Mouse (Mus musculus): ENCODE data around the gene Nr1d1. TPM values are rescaled to one million over a fixed set of nuclear protein-coding genes. Genes with fewer than 3 reads are reported as not detected.

Gene Nr1d1
- polyA plus RNA-seq, 2 experiments = 1.4 to 1.8 TPM

GRCm38 (mm10) chr11:98745932-98746853, 28.9 kb downstream of the Nr1d1 start:
- no peak for ATAC-seq (ENCODE audit: low FRiP score, low read depth)
- Histone ChIP-seq H3K4me1 (ENCODE audit: control insufficient read depth, insufficient read depth, low read length) (peaks cover 79% of the 10 kb centered on the region), H3K9me3 (ENCODE audit: control insufficient read depth, low read length) (no peaks in the 10 kb centered on the region), H3K36me3 (ENCODE audit: control insufficient read depth, insufficient read depth, low read length) (no peaks in the 10 kb centered on the region), H3K4me2 (replicated peaks; ENCODE audit: low read depth, low read length, severe bottlenecking) (peak overlapping the region; percentile 50; the same call in 1 of the 2 replicates), H3K27me3 (ENCODE audit: control insufficient read depth, insufficient read depth, low read length) (no peaks in the 10 kb centered on the region), H3K9ac (ENCODE audit: low read depth, low read length, severe bottlenecking) (0 out of 2 replicates have a peak overlapping the region, but pooled peaks have one; percentile 7), H3K27ac (replicated peaks; ENCODE audit: low read depth, low read length) (no peak overlapping the region), H3K4me3 (replicated peaks; ENCODE audit: low read length) (no peak overlapping the region)
- DNase-seq (ENCODE audit: low spot score) = no peak
- WGBS = 42% methylated on average over 12 of the region's 12 CpGs
- TF ChIP-seq POLR2A (IDR thresholded peaks at IDR 0.05; ENCODE audit: borderline replicate concordance, extremely low read depth, insufficient read depth, insufficient read length) = no peak

- H3K36me3 ChIP-seq (ENCODE audit: control insufficient read depth, insufficient read depth, low read length) = no peaks in the 10 kb centered on the region
- no peak for TF ChIP-seq POLR2A (IDR thresholded peaks at IDR 0.05; ENCODE audit: borderline replicate concordance, extremely low read depth, insufficient read depth, insufficient read length)
- no peak overlapping the region for H3K9ac ChIP-seq (ENCODE audit: low read depth, low read length, severe bottlenecking)
- no peak for ATAC-seq (ENCODE audit: low FRiP score, low read depth)
- H3K4me3 ChIP-seq (replicated peaks; ENCODE audit: low read length) = peak overlapping the region; percentile 91; the same call in 1 of the 2 replicates
- H3K4me2 ChIP-seq (replicated peaks; ENCODE audit: low read depth, low read length, severe bottlenecking) = peak overlapping the region; percentile 71
- no peaks in the 10 kb centered on the region for H3K27me3 ChIP-seq (ENCODE audit: control insufficient read depth, insufficient read depth, low read length)
- no peaks in the 10 kb centered on the region for H3K9me3 ChIP-seq (ENCODE audit: control insufficient read depth, low read length)
- 31% methylated on average over 7 of the region's 7 CpGs for WGBS
- DNase-seq (ENCODE audit: low spot score) = no peak
- H3K27ac ChIP-seq (replicated peaks; ENCODE audit: low read depth, low read length) = peak overlapping the region; percentile 48; the same call in 1 of the 2 replicates
- H3K4me1 ChIP-seq (ENCODE audit: control insufficient read depth, insufficient read depth, low read length) = peaks cover 77% of the 10 kb centered on the region
Measured at GRCm38 (mm10) chr11:98744456-98745019, 30.6 kb downstream of the Nr1d1 start.

DNA sequence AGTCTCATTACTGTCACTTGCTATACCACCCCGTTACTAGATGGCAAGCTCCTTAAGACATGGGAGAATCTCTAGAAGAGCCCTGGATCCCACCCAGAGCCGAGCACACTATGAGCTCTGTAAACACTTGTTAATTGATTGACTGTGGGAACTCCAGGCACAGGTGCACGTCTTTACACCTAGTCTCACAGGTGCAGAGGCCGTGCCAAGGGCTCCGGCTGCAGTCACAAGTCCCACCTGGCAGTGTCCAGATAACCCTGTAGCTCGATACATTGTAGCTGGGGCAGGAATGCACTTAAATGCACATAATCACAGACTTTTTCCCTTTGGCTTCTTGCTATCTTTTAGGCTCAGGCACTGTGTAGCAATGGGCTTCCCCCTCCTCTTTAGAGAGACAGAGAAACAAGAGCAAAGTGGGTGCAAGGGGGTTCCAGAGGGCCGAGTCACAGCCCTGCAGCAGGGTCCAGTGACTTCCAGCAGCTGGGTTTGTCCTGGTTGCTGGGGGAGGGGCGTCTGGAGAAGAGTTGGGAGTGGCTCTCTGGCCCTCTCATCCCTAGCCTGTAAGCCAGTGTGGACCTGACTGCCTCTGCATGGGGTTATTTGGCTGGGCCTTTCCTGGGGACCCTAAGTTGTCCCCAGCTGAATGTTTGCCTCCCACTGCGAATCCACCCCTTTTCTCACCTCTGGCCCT, 31.3 kb downstream of the Nr1d1 start:
- H3K9ac ChIP-seq (ENCODE audit: low read depth, low read length, severe bottlenecking) = no peak overlapping the region
- H3K27ac ChIP-seq (replicated peaks; ENCODE audit: low read depth, low read length) = 0 out of 2 replicates have a peak overlapping the region, but pooled peaks have one; percentile 48
- peak overlapping the region; percentile 71 for H3K4me2 ChIP-seq (replicated peaks; ENCODE audit: low read depth, low read length, severe bottlenecking)
- H3K27me3 ChIP-seq (ENCODE audit: control insufficient read depth, insufficient read depth, low read length) = no peaks in the 10 kb centered on the region
- peak overlapping the region; percentile 91 for H3K4me3 ChIP-seq (replicated peaks; ENCODE audit: low read length)
- ATAC-seq (ENCODE audit: low FRiP score, low read depth) = no peak
- no peak for TF ChIP-seq POLR2A (IDR thresholded peaks at IDR 0.05; ENCODE audit: borderline replicate concordance, extremely low read depth, insufficient read depth, insufficient read length)
- DNase-seq (ENCODE audit: low spot score) = no peak
- 6% methylated on average over 9 of the region's 9 CpGs for whole genome bisulfite sequencing
- no peaks in the 10 kb centered on the region for H3K36me3 ChIP-seq (ENCODE audit: control insufficient read depth, insufficient read depth, low read length)
- H3K4me1 ChIP-seq (ENCODE audit: control insufficient read depth, insufficient read depth, low read length) = peaks cover 70% of the 10 kb centered on the region
- no peaks in the 10 kb centered on the region for H3K9me3 ChIP-seq (ENCODE audit: control insufficient read depth, low read length)

- TF ChIP-seq POLR2A (IDR thresholded peaks at IDR 0.05; ENCODE audit: borderline replicate concordance, extremely low read depth, insufficient read depth, insufficient read length) = no peak
- H3K4me2 ChIP-seq (replicated peaks; ENCODE audit: low read depth, low read length, severe bottlenecking) = peak overlapping the region; percentile 71
- DNase-seq (ENCODE audit: low spot score) = no peak
- peak overlapping the region; percentile 81 for H3K27ac ChIP-seq (replicated peaks; ENCODE audit: low read depth, low read length)
- H3K4me3 ChIP-seq (replicated peaks; ENCODE audit: low read length) = peak overlapping the region; percentile 91
- H3K9ac ChIP-seq (ENCODE audit: low read depth, low read length, severe bottlenecking) = peak overlapping the region; percentile 88
- WGBS = 9% methylated on average over 17 of the region's 21 CpGs
- H3K36me3 ChIP-seq (ENCODE audit: control insufficient read depth, insufficient read depth, low read length) = no peaks in the 10 kb centered on the region
- H3K27me3 ChIP-seq (ENCODE audit: control insufficient read depth, insufficient read depth, low read length) = no peaks in the 10 kb centered on the region
- peaks cover 58% of the 10 kb centered on the region for H3K4me1 ChIP-seq (ENCODE audit: control insufficient read depth, insufficient read depth, low read length)
- 0 out of 2 replicates have a peak, but pooled peaks have one; percentile 5 for ATAC-seq (ENCODE audit: low FRiP score, low read depth)
- no peaks in the 10 kb centered on the region for H3K9me3 ChIP-seq (ENCODE audit: control insufficient read depth, low read length)
Measured at GRCm38 (mm10) chr11:98742397-98743291, 32.5 kb downstream of the Nr1d1 start.

Measured in limb, embryonic 14.5 days (tissue).